Mouse (Mus musculus): ENCODE results near the gene Ranbp10. TPM values are rescaled to one million over a fixed set of nuclear protein-coding genes. Genes with fewer than 3 reads are reported as not detected.

Ranbp10 gene
- total RNA-seq, 2 experiments from 2014 or later, result 23.0 to 24.3 TPM

GRCm38 (mm10) chr8:105771398-105772175 lies 55.6 kb downstream of the Ranbp10 start:
- intact Hi-C loops (cut with DNase I), result loop anchor here (5.0 kb wide), 1 partner anchor 59 kb away; no protein-coding TSS in a partner anchor
- Histone ChIP-seq H3K4me3 (no peak overlapping the region), H3K27ac (no peak overlapping the region)
- DNase-seq, result no peak
- no peak for TF ChIP-seq CTCF (IDR thresholded peaks at IDR 0.05)

- no peak overlapping the region for H3K27ac ChIP-seq
- intact Hi-C loops (cut with DNase I), result loop anchor here (5.0 kb wide), 1 partner anchor 58 kb away; no protein-coding TSS in a partner anchor
- no peak overlapping the region for H3K4me3 ChIP-seq
- DNase-seq, result no peak
- TF ChIP-seq CTCF (IDR thresholded peaks at IDR 0.05), result peak; percentile 74
Measured at GRCm38 (mm10) chr8:105770609-105771008, 56.5 kb downstream of the Ranbp10 start.

GRCm38 (mm10) chr8:105768485-105769257 lies 58.5 kb downstream of the Ranbp10 start:
- intact Hi-C loops (cut with DNase I), result no loop called here
- DNase-seq, result no peak
- Histone ChIP-seq H3K4me3 (no peak overlapping the region), H3K27ac (peak overlapping the region; percentile 58)
- no peak for TF ChIP-seq CTCF (IDR thresholded peaks at IDR 0.05)

- intact Hi-C loops (cut with DNase I), result no loop called here
- peak within 1 kb of the TSS; percentile 85 for H3K4me3 ChIP-seq
- TF ChIP-seq CTCF (IDR thresholded peaks at IDR 0.05), result no peak
- peak within 1 kb of the TSS; percentile 88 for H3K27ac ChIP-seq
- DNase-seq, result peak; percentile 98
Measured at GRCm38 (mm10) chr8:105758277-105759108, 68.7 kb downstream of the Ranbp10 start, which contains the start of gene Gfod2. TSS of gene Gfod2 (minus strand) at chr8:105758664.

- intact Hi-C loops (cut with DNase I), result no loop called here
- H3K4me3 ChIP-seq, result peak overlapping the region; percentile 85
- H3K27ac ChIP-seq, result peak overlapping the region; percentile 88
- no peak for DNase-seq
- TF ChIP-seq CTCF (IDR thresholded peaks at IDR 0.05), result no peak
Measured at GRCm38 (mm10) chr8:105757796-105758276, 69.3 kb downstream of the Ranbp10 start.

GRCm38 (mm10) chr8:105754688-105755087 lies 72.5 kb downstream of the Ranbp10 start:
- Histone ChIP-seq H3K27ac (no peak overlapping the region), H3K4me3 (no peak overlapping the region)
- TF ChIP-seq CTCF (IDR thresholded peaks at IDR 0.05), result no peak
- intact Hi-C loops (cut with DNase I), result no loop called here
- no peak for DNase-seq

- no peak for DNase-seq
- no peak for TF ChIP-seq CTCF (IDR thresholded peaks at IDR 0.05)
- no peak overlapping the region for H3K27ac ChIP-seq
- intact Hi-C loops (cut with DNase I), result no loop called here
- H3K4me3 ChIP-seq, result no peak overlapping the region
Measured at GRCm38 (mm10) chr8:105753916-105754315, 73.2 kb downstream of the Ranbp10 start.

GRCm38 (mm10) chr8:105750606-105751005 lies 76.5 kb downstream of the Ranbp10 start:
- Histone ChIP-seq H3K4me3 (peak overlapping the region; percentile 31), H3K27ac (peak overlapping the region; percentile 33)
- TF ChIP-seq CTCF (IDR thresholded peaks at IDR 0.05), result no peak
- intact Hi-C loops (cut with DNase I), result no loop called here
- DNase-seq, result peak; percentile 64

- DNase-seq, result no peak
- intact Hi-C loops (cut with DNase I), result no loop called here
- peak overlapping the region; percentile 90 for H3K27ac ChIP-seq
- H3K4me3 ChIP-seq, result peak overlapping the region; percentile 41
- no peak for TF ChIP-seq CTCF (IDR thresholded peaks at IDR 0.05)
Measured at GRCm38 (mm10) chr8:105743301-105743700, 83.8 kb downstream of the Ranbp10 start.

- H3K27ac ChIP-seq, result peak overlapping the region; percentile 76
- H3K4me3 ChIP-seq, result no peak overlapping the region
- intact Hi-C loops (cut with DNase I), result no loop called here
- TF ChIP-seq CTCF (IDR thresholded peaks at IDR 0.05), result no peak
- DNase-seq, result peak; percentile 67
Measured at GRCm38 (mm10) chr8:105739216-105739615, 87.9 kb downstream of the Ranbp10 start.

- no peak overlapping the region for H3K4me3 ChIP-seq
- H3K27ac ChIP-seq, result no peak overlapping the region
- no peak for TF ChIP-seq CTCF (IDR thresholded peaks at IDR 0.05)
- intact Hi-C loops (cut with DNase I), result no loop called here
- DNase-seq, result no peak
Measured at GRCm38 (mm10) chr8:105732186-105732585, 95.0 kb downstream of the Ranbp10 start.

All from gastrocnemius, adult 2 months (tissue).